Mouse (Mus musculus): ENCODE measurements around the gene Chdh. TPM values are rescaled to one million over a fixed set of nuclear protein-coding genes. Genes with fewer than 3 reads are reported as not detected.

The Chdh gene
- polyA plus RNA-seq, 1 experiment from 2014 or later = 0.96 TPM

DNA sequence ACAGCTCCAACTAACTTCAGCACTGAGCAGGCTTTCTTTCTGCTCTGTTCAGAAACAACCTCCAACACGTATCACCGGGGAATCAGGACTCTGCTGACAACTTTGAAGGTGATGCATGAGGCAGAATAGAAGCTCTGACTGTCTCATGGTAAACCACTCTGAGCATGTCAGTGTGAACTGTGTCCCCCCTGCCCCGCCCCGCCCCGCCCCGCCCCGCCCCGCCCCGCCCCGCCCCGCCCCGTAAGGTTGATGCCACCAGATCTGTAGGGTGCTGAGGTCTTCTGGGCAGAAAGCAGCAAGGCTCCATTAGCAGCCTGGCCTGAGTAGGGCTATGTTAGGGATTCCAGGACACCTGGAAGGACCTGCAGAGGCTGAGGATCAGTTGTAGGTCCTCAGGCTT, 57.9 kb downstream of the Chdh start:
- Histone ChIP-seq H3K4me2 (ENCODE audit: low read depth, low read length) (no peak overlapping the region), H3K27ac (ENCODE audit: low read depth, low read length) (no peak overlapping the region), H3K36me3 (ENCODE audit: control insufficient read depth, insufficient read depth, low read length) (0 out of 2 replicates have a peak, but pooled peaks cover 4% of the 10 kb centered on the region), H3K4me1 (ENCODE audit: control insufficient read depth, insufficient read depth, low read length) (no peaks in the 10 kb centered on the region), H3K4me3 (ENCODE audit: low read depth, low read length) (no peak overlapping the region), H3K27me3 (ENCODE audit: control insufficient read depth, insufficient read depth, low read length) (no peaks in the 10 kb centered on the region), H3K9ac (replicated peaks; ENCODE audit: low read depth, low read length) (no peak overlapping the region), H3K9me3 (ENCODE audit: control insufficient read depth, low read length) (no peaks in the 10 kb centered on the region)
- WGBS = 90% methylated on average over 12 of the region's 12 CpGs
- ATAC-seq (ENCODE audit: low read depth) = no peak

DNA sequence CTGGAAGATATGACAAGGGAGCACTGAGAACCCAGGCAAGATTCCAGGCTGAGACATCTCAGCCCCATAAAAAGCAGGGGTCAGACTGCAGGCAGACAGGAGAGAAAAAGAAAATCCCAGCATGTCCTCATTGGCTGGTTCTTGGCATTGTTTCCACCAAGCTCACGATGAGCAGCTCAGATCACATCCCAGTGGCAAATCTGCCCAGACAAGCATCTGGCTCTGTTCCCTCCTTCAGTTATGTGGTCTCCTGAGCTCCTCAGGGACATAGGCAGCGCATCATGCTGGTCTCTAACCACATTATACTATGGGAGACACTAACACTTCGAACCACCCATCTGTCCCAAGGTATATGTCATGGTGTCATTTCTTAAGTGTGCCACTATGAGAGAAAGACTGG, 59.7 kb downstream of the Chdh start:
- no peak for ATAC-seq (ENCODE audit: low read depth)
- no peak overlapping the region for H3K4me3 ChIP-seq (ENCODE audit: low read depth, low read length)
- WGBS = 68% methylated on average over 3 of the region's 3 CpGs

DNA sequence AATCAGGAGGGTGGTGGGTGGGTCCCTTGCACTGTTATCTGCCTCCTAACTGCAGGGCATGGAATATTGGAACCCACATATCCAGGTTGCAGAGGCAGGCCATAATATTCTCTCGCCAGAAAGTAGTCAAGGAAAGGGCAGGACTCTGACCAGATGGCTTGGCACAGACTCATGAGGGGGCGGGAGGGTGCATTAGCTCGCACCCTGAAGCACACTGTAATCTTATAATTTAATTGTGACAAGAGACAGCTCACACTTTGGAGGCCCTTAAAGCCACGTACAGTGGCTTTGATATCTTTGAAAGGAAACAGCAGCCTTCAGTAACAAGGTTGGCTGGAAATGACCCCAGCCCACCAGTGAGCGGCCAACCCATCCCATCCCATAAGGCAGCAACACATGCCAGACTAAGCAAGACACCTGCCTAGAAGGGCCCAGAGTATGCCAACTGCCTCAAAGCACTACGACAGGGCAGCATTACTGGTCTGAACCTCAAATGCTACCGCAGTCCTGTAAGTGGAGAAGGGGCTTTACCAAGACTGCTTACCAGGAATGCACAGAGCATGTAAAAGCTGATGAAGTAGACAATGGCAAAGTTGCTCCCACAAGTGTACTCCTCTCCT, 66.6 kb downstream of the Chdh start:
- H3K4me1 ChIP-seq (ENCODE audit: control insufficient read depth, insufficient read depth, low read length) = no peaks in the 10 kb centered on the region
- H3K27ac ChIP-seq (ENCODE audit: low read depth, low read length) = no peak overlapping the region
- H3K36me3 ChIP-seq (ENCODE audit: control insufficient read depth, insufficient read depth, low read length) = peaks cover 10% of the 10 kb centered on the region; the same call in 1 of the 2 replicates
- no peak overlapping the region for H3K4me3 ChIP-seq (ENCODE audit: low read depth, low read length)
- H3K9ac ChIP-seq (replicated peaks; ENCODE audit: low read depth, low read length) = no peak overlapping the region
- no peak overlapping the region for H3K4me2 ChIP-seq (ENCODE audit: low read depth, low read length)
- ATAC-seq (ENCODE audit: low read depth) = no peak
- 89% methylated on average over 7 of the region's 7 CpGs for WGBS
- no peaks in the 10 kb centered on the region for H3K27me3 ChIP-seq (ENCODE audit: control insufficient read depth, insufficient read depth, low read length)
- H3K9me3 ChIP-seq (ENCODE audit: control insufficient read depth, low read length) = no peaks in the 10 kb centered on the region

More for the DNA sequence above, 59.7 kb downstream of the Chdh start:
- Histone ChIP-seq H3K9ac (replicated peaks; ENCODE audit: low read depth, low read length) (no peak overlapping the region), H3K4me1 (ENCODE audit: control insufficient read depth, insufficient read depth, low read length) (no peaks in the 10 kb centered on the region), H3K4me2 (ENCODE audit: low read depth, low read length) (no peak overlapping the region), H3K9me3 (ENCODE audit: control insufficient read depth, low read length) (no peaks in the 10 kb centered on the region), H3K36me3 (ENCODE audit: control insufficient read depth, insufficient read depth, low read length) (0 out of 2 replicates have a peak, but pooled peaks cover 4% of the 10 kb centered on the region), H3K27me3 (ENCODE audit: control insufficient read depth, insufficient read depth, low read length) (no peaks in the 10 kb centered on the region), H3K27ac (ENCODE audit: low read depth, low read length) (no peak overlapping the region)

DNA sequence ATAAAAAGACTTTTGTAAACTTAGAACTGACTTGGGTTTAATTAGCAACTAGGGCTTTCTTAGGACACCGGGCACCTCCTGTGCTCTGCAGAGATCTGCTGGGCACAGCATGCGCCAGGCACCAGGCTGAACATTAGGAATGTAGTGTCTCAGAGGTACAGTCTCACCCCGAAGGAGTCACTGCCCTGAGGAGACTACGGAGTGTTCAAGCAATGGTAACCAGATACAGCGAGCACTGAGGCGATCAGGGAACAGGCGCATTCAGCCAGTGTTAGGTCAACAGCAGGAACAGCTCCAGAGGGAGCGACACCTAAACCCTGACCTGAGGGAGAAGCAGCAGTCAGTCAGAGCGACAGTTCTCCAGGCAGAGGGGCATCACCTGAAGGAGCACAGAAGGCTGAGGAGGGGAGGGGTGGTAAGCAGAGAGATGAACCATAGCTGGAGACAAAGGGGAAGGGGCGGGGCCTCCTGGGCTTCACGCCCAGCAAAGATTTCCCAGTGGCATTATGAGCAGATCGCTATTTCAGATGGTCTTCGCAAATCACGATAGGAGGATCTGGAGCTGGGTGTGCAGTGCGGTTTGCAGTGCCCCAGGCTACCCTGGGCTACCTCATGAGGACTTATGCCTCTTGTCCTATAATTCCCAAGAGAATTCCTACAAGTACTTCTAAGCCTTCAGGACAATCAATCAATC, 69.4 kb downstream of the Chdh start:
- Histone ChIP-seq H3K9me3 (ENCODE audit: control insufficient read depth, low read length) (no peaks in the 10 kb centered on the region), H3K4me1 (ENCODE audit: control insufficient read depth, insufficient read depth, low read length) (no peaks in the 10 kb centered on the region), H3K9ac (replicated peaks; ENCODE audit: low read depth, low read length) (no peak overlapping the region), H3K27ac (ENCODE audit: low read depth, low read length) (no peak overlapping the region), H3K27me3 (ENCODE audit: control insufficient read depth, insufficient read depth, low read length) (no peaks in the 10 kb centered on the region), H3K36me3 (ENCODE audit: control insufficient read depth, insufficient read depth, low read length) (peaks cover 6% of the 10 kb centered on the region; the same call in 1 of the 2 replicates), H3K4me3 (ENCODE audit: low read depth, low read length) (no peak overlapping the region), H3K4me2 (ENCODE audit: low read depth, low read length) (no peak overlapping the region)
- ATAC-seq (ENCODE audit: low read depth) = no peak
- 79% methylated on average over 15 of the region's 15 CpGs for WGBS

DNA sequence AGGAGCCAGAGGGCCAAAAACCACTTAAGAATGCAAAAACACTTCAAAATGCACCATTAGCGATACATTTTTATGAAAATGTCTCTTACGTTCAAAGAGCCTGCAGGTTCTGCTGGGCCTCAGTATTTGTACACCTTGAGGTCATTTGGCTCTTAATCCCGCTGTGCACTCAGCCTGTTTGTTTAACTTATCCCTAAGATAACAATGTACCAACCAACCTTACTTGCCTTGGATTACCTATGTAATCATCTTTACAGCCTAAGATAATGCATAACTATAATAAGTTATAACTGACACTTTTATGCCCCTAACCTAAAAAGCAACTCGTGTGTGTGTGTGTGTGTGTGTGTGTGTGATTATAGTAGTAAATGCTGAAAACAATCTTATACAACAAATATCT, 70.9 kb downstream of the Chdh start:
- H3K4me2 ChIP-seq (ENCODE audit: low read depth, low read length) = no peak overlapping the region
- no peak overlapping the region for H3K27ac ChIP-seq (ENCODE audit: low read depth, low read length)
- 86% methylated on average over 4 of the region's 4 CpGs for WGBS
- no peaks in the 10 kb centered on the region for H3K9me3 ChIP-seq (ENCODE audit: control insufficient read depth, low read length)
- peaks cover 3% of the 10 kb centered on the region; the same call in 1 of the 2 replicates for H3K36me3 ChIP-seq (ENCODE audit: control insufficient read depth, insufficient read depth, low read length)
- no peak for ATAC-seq (ENCODE audit: low read depth)
- no peak overlapping the region for H3K4me3 ChIP-seq (ENCODE audit: low read depth, low read length)
- no peaks in the 10 kb centered on the region for H3K4me1 ChIP-seq (ENCODE audit: control insufficient read depth, insufficient read depth, low read length)
- no peaks in the 10 kb centered on the region for H3K27me3 ChIP-seq (ENCODE audit: control insufficient read depth, insufficient read depth, low read length)
- H3K9ac ChIP-seq (replicated peaks; ENCODE audit: low read depth, low read length) = no peak overlapping the region

Small RNA genes within 50 kb of the gene (microRNA-seq; reads per million reads assigned to microRNA genes)
- gene Mir6947 = not detected

Other genes with a start within 250 kb of the Chdh start
- gene Selenok, start 40.7 kb upstream of the Chdh start, polyA plus RNA-seq (2014; fragmentation: Nextera tagmentation; extraction: Ambion mirVana) = 315 and 337 TPM in 2 replicates
- gene Actr8, start 30.7 kb upstream of the Chdh start, polyA plus RNA-seq (2014; fragmentation: Nextera tagmentation; extraction: Ambion mirVana) = 71.3 and 81.1 TPM in 2 replicates
- gene Il17rb, start 127 bp upstream of the Chdh start, polyA plus RNA-seq (2014; fragmentation: Nextera tagmentation; extraction: Ambion mirVana) = 1.6 and 1.9 TPM in 2 replicates

All from neural tube, embryonic 14.5 days (tissue).